Mouse (Mus musculus): ENCODE measurements around the gene Ptrh2.

The Ptrh2 gene

DNA sequence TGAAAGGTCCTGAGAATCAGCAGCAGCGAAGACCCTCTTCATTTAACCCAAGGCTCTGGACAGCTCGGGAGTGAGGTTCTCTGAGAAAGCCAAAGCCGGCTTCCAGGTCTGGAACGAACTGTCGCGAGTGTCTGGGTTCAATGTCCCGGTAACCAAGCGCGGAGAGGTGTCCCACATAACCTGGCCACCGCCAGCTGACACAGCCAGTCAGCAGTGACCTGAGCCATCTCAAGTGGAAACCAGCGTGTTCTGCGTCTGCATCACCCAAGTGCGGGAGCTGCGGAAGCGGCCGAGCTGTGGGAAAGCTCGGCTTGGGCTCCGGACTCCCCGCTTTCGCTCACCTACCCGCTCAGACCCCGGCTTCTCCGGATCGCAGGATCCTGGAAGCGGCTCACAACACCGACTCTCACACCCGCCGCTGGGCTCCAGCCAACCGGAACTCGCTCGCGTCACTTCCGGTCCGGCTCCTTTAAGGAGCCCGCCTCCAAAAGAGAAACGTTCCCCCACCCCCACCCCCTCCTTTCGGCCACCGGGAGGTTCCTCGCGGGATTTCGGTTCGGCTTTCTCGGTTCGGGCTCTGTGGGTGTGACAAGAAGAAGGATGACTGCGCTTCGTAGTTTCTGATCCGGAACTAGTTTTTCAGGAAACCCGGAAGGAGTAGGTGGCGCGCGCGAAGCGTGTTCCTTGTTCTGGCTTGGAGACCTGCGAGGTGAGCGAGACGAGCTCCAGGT lies at the start of gene Ptrh2, which contains the start of gene Vmp1:
Gene Ptrh2, plus strand, starts transcription at position 591 of the 731 bp plus-strand sequence.
Gene Vmp1, minus strand, starts transcription at position 442 of the 731 bp plus-strand sequence.
- peak; percentile 95 for DNase-seq

DNA sequence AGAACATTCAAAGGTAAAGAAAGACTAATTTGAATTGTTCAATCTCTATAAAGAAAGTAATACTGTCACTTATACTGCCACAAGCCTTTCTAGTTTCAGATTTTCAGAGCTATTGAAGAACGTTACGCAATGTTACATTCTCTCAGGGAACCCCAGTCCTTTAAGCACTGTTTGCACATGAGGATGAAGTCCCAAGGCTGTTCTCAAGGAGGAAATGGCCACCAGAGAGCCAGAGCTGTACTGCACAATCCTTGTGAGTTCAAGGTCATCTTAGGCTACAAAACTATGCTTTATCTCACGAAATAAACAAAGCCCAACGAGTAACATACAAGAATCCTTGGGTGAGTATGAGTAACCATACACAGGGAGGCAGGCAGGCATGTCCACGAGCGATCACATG lies 49.4 kb upstream of the Ptrh2 start:
- DNase-seq: no peak

GRCm38 (mm10) chr11:86637697-86638096 lies 46.1 kb upstream of the Ptrh2 start:
- DNase-seq: no peak

DNA sequence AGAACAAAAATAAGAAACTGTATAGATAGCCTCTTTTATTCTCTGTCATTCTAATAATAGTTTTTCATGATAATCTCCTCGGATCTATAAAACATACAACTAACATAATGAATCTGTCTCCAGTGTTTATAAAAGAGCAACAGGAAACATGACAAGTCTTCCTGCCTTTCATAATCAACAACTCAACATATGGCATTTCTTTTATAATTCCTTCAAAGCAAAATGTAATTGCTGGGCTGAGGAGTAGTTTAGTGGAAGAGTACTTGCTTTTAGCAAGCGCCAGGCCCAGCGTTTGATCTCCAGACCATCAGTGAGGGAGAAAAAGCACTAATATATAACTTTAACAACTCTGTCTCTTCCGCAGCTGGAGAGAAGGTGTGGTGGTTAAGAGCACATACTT lies 42.1 kb upstream of the Ptrh2 start:
- DNase-seq: no peak

GRCm38 (mm10) chr11:86644553-86644952 lies 39.2 kb upstream of the Ptrh2 start:
- no peak for DNase-seq

GRCm38 (mm10) chr11:86646136-86646834 lies 37.5 kb upstream of the Ptrh2 start:
- no peak for DNase-seq

GRCm38 (mm10) chr11:86646885-86647459 lies 36.8 kb upstream of the Ptrh2 start:
- no peak for DNase-seq

- DNase-seq: no peak
Observed at GRCm38 (mm10) chr11:86647706-86648447, 35.9 kb upstream of the Ptrh2 start.

DNA sequence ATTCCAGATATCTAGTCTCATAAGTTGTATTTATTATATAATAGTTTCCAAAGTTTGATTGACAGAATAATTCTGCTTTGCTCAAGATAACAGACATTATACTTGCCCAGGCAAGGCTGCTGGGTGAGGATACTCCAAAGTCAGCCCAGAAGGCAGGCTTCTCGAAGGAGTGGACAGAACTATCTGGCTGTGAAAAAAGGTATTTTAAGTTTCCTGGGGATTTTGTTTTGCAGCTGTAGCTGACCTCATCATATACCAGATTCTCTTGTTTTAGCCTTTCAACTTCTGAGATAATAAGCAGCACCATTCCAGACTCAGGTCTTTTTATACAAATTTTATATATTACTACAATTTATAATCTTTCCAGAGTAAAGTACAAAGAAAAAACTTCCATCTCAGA lies 34.2 kb upstream of the Ptrh2 start:
- DNase-seq: no peak

DNA sequence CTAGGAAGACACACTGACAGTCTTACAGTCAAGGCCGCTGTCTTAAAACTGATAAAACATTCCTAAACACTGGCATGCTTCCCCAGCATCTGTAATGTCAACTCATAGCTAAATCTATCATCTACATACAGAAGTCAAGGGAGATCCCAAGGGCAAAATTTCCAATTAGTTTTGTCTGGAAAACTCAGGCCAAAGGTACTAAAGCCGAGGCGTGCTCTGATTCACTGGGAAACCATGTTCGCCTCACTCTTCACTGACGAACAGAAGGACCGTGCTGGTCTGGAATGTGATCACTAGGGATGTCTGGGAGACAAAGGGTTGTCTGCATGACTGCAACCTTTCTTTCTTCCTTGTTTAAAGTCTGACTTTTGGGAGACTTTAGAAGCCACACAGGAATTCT lies 33.1 kb upstream of the Ptrh2 start:
- no peak for DNase-seq

DNA sequence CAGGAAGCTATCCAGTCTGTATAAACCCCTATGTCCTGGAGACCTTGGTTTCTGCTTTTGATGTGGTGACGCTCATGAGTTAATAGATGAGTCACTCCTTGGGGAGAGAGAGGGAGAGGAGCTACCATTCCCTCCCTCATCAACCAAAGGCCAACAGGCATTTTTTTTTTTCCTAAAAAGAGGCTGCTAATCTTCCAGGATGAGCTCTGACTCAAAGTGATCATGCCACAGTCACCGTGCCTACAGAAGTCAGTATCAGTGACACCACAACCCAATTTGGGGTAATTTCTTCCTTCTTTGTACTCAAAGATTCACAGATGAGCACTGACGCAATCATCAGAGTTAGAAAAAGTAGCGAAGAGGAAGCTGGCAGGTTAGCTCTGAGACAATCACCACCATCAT lies 31.2 kb upstream of the Ptrh2 start:
- DNase-seq: no peak

- peak; percentile 78 for DNase-seq
Observed at GRCm38 (mm10) chr11:86653446-86653845, 30.3 kb upstream of the Ptrh2 start.

GRCm38 (mm10) chr11:86654096-86654495 lies 29.7 kb upstream of the Ptrh2 start:
- DNase-seq: no peak

GRCm38 (mm10) chr11:86655671-86656070 lies 28.1 kb upstream of the Ptrh2 start:
- no peak for DNase-seq

- DNase-seq: no peak
Observed at GRCm38 (mm10) chr11:86656849-86657567, 26.8 kb upstream of the Ptrh2 start.

- no peak for DNase-seq
Observed at GRCm38 (mm10) chr11:86657863-86658262, 25.9 kb upstream of the Ptrh2 start.

- DNase-seq: no peak
Observed at GRCm38 (mm10) chr11:86662986-86663895, 20.5 kb upstream of the Ptrh2 start.

GRCm38 (mm10) chr11:86663977-86664376 lies 19.8 kb upstream of the Ptrh2 start:
- no peak for DNase-seq

- DNase-seq: no peak
Observed at GRCm38 (mm10) chr11:86664406-86664805, 19.4 kb upstream of the Ptrh2 start.

DNA sequence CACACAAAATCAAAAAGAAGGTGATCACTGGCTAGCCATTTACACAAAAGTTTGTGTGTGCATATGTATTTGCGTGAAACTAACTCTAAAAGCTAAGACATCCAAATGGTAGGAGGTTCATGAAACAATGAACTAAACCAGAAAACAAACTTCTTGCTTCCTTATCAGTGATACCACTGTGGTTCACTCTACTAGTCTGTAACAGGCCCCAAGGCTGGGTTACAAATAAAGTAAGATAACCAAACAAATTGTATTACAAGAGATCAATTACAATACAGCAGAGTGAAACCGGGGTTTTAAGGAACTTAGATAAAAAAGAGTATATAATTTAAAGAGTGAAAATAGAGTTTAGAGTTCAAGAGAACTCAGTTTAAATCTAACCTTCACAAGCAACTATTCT lies 16.2 kb upstream of the Ptrh2 start:
- no peak for DNase-seq

GRCm38 (mm10) chr11:86668169-86668568 lies 15.6 kb upstream of the Ptrh2 start:
- no peak for DNase-seq

Data from kidney, adult 9 months (tissue).